Mouse (Mus musculus) embryonic stem cell, embryonic (primary cell): ENCODE measurements around the gene S100a7a.

Experiments used
- CTCF ChIA-PET, 4 experiments: fragments of 300-600 bp in 2 of 4; fragments of 350-600 bp in 2 of 4; sonication (Branson Sonifier 250); formaldehyde crosslinking; loops; one replicate each; lab custom pipeline; 2022; ENCODE audit warnings: inconsistent platforms in 2 of 4; lab: Charles Lee
- POLR2A ChIA-PET, 4 experiments: fragments of 300-600 bp in 2 of 4; fragments of 350-600 bp in 2 of 4; sonication (Branson Sonifier 250); formaldehyde crosslinking; loops; one replicate each; lab custom pipeline; 2022; ENCODE audit warnings: antibody characterized with exemption in 4 of 4, inconsistent platforms in 1 of 4; lab: Charles Lee

The S100a7a gene

DNA sequence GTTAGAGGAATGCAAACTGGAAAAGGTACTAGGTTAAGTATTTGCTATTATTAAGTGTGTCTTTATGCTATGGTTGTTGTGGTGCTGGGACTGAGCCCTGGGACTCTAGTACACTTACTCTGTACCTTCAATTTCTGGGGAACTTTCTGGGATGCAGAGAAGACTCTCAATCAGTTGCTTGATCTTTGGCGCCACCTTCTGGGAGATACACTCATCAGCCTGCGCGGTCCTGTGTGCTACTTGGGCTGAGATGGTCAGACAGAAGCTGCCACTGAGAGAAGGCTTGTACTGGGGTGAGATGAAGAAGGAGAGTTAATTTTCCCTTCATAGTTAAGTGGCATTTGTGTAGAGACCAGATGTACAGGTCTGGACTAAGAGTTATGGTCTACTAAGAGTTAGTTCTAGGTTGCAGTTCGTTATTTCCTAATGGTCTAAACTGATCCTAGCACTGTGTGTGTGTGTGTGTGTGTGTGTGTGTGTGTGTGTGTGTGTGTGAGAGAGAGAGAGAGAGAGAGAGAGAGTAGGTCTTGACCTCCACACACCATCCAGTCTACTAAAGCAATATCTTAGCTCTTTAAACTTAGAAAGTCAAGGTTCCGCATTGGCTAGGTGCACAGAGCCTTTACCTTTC, 824 bp upstream of the S100a7a start:
- CTCF ChIA-PET = interaction anchor here (0.5 to 3.5 kb wide), 32 partner anchors 9 to 279 kb away, joined by 3 to 16 read pairs (median 4); partner anchors contain the start of genes Snapin (in 4 of the 4) and Ilf2 (in 1 of the 4)

DNA sequence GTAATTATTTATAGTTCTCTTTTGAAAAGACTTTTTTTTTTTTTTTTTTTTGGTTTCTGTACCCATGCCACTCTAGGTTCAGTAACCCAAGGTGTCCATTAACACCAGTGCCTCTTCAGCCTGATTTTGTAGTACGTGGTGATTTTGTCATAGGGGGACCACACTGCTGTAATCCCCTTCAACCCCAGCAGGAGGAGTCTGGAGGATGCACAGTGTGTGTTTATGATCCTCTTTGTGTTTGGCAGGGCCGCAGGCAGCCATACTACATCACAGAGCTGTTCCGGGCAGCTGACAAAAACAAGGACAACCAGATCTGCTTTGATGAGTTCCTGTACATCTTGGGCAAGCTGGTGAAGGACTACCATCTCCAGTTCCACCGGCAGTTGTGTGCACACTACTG, 3.6 kb downstream of the S100a7a start:
- ChIA-PET POLR2A (no interaction called here), CTCF (interaction anchor here in 3 of 4 experiments (1.0 to 1.4 kb wide), 3 partner anchors 18 to 53 kb away, joined by 3 to 5 read pairs (median 5); no protein-coding TSS in a partner anchor)

More for the DNA sequence above, 824 bp upstream of the S100a7a start:
- POLR2A ChIA-PET = interaction anchor here in 3 of 4 experiments (0.7 to 1.9 kb wide), 4 partner anchors 128 to 337 kb away, joined by 3 to 6 read pairs (median 4); partner anchors contain the start of gene Snapin (in 2 of the 3)

DNA sequence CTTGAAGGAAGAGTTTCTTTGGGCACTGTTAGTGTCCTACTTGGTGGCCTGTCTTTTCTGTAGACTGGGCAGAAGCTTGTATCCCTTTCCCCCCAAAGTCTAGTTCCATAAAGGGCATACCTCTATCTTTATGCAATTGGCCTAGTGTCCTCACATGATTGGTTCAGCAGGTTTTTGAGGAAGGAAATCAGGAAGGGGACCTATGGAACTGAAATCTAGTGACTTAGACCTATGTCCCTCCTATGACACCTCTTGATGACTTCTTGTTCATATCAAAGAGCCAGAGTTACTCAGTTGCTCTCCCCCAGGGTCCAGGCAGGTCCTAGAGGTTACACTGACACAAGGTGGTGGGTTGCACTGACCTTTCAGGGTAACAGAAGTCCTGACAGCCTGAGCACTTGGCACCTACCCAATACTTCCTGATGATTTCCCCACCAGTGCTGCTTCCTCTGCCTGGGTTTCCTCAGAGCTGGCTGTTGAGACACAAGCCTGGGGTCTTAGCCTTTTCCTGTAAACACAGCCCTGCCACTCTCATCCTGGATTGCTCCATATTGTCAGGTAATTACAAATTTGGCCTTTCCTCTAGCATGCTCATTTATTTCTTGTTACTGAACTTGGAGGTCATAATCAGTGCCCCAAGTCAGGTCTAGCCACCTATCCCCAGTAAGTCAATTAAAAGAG, 5.7 kb downstream of the S100a7a start:
- ChIA-PET CTCF (no interaction called here), POLR2A (no interaction called here)

DNA sequence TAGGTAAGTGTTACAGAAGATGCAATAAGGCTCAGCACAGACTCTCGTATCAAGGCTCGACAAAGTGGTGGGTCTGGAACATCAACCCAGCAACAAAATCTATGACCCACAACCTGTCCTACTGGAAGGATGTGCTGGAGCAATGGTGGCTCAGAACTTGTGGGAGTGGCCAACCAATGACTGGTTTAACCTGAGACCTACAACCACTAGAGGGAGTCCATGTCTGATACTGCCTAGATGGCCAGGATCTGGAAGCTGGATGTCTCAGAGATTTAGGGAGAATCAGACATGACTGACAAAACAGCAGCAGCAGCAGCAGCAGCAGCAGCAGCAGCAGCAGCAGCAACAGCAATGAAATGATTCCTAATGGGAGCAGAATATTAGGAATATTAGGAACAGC, 10.4 kb downstream of the S100a7a start:
- ChIA-PET POLR2A (interaction anchor here in 2 of 4 experiments (0.5 to 1.0 kb wide), 2 partner anchors 151 to 409 kb away, joined by 3 to 4 read pairs; no protein-coding TSS in a partner anchor), CTCF (interaction anchor here in 3 of 4 experiments (0.5 to 1.3 kb wide), 11 partner anchors 11 to 550 kb away, joined by 3 to 10 read pairs (median 4); partner anchors contain the start of genes S100a7a (in 1 of the 3) and Snapin (in 1 of the 3))

DNA sequence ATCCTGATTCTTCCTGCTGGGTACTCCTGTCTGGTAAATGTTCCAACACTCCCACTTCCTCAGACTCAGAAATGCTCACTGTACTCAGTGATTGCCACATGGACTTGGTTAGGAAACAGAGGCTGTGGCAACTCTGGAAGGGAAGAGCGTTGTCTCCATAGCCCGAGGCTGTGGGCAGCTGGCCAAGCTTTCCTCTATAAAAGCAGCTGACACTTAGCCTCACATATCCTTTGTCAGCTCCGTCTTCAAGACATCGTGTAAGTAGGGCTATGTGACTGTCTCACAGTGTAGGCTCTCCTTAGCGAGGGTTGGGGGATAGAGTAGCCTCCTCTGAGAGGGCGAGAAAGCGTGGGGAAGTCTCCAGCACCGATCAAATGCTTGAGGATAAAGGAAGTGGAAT, 15.0 kb downstream of the S100a7a start, which contains the start of gene S100a8:
S100a8 (plus strand) TSS at position 133 of the 400 bp plus-strand sequence.
- POLR2A ChIA-PET = no interaction called here
- CTCF ChIA-PET = no interaction called here

DNA sequence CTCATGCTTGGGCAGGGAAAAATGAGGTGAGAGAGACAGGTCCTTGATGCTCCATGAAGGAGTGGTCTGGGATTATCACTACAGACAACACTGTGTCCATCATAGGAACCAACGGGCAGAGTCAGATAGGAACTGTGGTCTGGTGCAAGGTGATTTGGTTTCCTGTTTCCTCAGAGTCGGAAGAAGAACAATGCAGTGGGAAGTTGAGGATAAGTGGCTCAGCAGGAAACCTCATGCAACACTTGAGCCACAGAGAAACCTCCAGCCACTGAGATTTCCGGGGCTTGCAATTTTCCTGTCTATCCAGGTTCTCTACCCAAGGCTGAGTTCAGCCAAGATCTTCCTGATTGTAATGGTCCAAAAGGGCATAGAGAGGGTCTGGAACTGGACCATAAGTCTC, 24.8 kb downstream of the S100a7a start:
- ChIA-PET CTCF (no interaction called here), POLR2A (interaction anchor here in 1 of 4 experiments (0.7 kb wide), 1 partner anchor 30 kb away, joined by 5 read pairs; no protein-coding TSS in a partner anchor)

DNA sequence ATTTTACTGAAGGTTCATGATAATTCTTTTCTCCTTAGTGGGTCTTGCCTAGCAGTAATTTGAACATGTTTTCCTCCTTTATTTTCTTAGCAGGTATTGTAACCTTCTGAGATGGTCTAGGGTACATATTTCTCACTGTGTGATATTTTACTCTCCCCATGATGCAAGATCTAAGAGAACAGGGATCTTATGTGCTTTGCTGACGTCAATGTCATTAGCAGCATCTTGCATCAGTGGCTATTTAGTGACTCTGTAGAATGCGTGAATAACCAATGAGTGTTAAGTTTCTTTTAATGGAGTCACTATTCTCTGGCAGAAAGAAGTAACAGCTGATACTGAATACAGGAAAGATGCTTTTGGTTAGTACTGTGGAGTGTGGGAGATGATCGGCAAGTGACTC, 30.1 kb downstream of the S100a7a start:
- ChIA-PET CTCF (interaction anchor here in 1 of 4 experiments (1.2 kb wide), 1 partner anchor 45 kb away, joined by 3 read pairs; no protein-coding TSS in a partner anchor), POLR2A (no interaction called here)

DNA sequence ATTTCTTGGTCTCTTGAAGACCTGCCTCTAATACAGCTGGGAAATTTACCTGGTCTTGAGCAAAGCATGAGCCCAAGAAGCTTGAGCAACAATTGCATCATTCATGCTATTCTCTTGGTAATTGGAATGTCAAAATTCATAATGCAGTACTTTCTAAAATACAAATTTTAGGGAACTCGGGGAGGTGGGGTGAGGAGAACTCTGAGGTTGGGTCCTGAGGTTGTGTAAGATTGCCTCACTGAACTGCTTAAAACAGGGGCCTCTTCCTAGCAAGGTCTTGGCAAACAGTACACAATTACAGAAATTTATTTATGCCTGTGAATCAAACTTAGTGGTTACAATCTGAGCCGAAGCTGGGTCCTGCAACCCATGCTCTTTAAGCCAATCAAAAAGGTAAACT, 33.0 kb downstream of the S100a7a start:
- CTCF ChIA-PET = interaction anchor here in 1 of 4 experiments (2.1 kb wide), 1 partner anchor 23 kb away, joined by 10 read pairs; no protein-coding TSS in a partner anchor
- POLR2A ChIA-PET = no interaction called here

DNA sequence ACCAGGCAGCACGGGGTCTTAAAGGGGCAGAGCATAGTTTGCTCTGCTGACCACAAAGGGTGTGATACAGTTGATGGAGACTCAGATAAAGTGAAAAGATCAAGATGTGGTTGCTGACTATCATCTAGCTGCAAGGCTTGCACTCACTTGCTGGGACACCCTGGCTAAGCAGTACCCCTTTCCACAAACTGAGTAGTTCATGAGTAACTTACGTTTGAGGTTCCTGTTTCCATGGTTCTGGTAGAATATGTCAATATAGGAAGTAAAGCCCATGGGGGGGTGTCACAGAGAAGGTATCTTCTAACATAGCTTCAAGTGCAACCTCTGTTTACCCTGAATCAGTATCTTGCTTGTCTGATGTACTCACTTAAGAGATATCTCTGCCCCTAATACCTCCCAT, 39.7 kb downstream of the S100a7a start:
- CTCF ChIA-PET = interaction anchor here in 2 of 4 experiments (0.6 to 0.7 kb wide), 2 partner anchors 17 to 71 kb away, joined by 3 read pairs; no protein-coding TSS in a partner anchor

DNA sequence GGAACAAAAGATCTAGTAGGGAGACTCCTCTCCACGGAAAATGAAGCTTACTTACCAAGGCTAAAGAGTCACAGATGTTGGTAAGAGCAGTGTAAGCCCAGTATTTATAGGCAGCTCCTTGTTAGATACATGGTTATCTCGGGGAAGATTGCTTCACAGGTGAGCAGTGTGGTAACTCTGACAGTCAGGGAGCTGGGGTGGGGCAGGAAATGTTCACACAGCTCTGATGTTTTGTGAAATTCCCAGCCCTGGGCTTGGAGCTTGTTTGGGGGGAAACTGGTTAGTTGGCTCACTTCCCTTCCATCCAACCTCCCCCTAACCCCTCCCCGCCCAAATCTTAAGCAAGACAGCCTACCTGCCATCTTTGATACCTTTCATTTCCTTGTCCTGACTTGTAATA, 41.8 kb downstream of the S100a7a start, which contains the start of gene S100a9:
S100a9 (minus strand) TSS at position 109 of the 400 bp plus-strand sequence.
- ChIA-PET CTCF (interaction anchor here in 3 of 4 experiments (0.6 to 2.1 kb wide), 4 partner anchors 14 to 316 kb away, joined by 3 to 10 read pairs (median 8); no protein-coding TSS in a partner anchor), POLR2A (no interaction called here)

More for the DNA sequence above, 39.7 kb downstream of the S100a7a start:
- POLR2A ChIA-PET = no interaction called here

DNA sequence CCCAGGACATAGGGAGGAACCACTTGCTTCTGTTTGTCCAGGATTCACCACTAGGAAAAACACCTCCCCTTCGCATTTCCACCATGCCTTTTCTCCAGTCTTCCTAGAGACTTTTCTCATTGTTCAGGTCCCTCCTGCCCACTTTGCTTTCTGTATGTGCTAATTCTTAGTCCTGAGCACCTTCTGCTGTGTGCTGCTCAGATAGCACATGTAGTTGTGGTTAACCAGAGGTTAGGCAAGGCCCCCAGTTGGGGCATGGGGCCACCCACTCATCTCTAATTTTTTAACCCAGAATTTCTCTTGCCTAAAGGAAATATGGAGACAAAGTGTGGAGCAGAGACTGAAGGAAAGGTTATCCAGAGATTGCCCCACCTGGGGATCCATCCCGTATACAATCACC, 48.4 kb downstream of the S100a7a start:
- POLR2A ChIA-PET = no interaction called here
- CTCF ChIA-PET = no interaction called here
